Comparison of ENCODE assay signal across 8 mouse cellular contexts in genomic region chr12:85169877-85170276, GRCm38 (mm10). TPM values are rescaled to one million over a fixed set of nuclear protein-coding genes. Genes with fewer than 3 reads are reported as not detected.
DNase-seq lines count a peak whose midpoint lies in the region; ATAC-seq and TF ChIP-seq lines count a peak whose summit lies in the region.

No protein-coding gene starts in this region.

- H3K9me3 ChIP-seq in lung, embryonic 15.5 days, result no peaks in the 10 kb centered on the region
- H3K9me3 ChIP-seq in hindbrain, embryonic 14.5 days (ENCODE audit: control insufficient read depth, low read length), result no peaks in the 10 kb centered on the region
- no peaks in the 10 kb centered on the region for H3K9me3 ChIP-seq in neural tube, embryonic 15.5 days (replicated peaks)

- TF ChIP-seq CTCF in gastrocnemius, adult 2 months (IDR thresholded peaks at IDR 0.05), result no peak

- peak overlapping the region; percentile 22; the same call in 1 of the 2 replicates for H3K4me2 ChIP-seq in lung, embryonic 15.5 days
- peak overlapping the region; percentile 44; the same call in 1 of the 2 replicates for H3K4me2 ChIP-seq in hindbrain, embryonic 14.5 days (replicated peaks)
- peak overlapping the region; percentile 55; the same call in 1 of the 2 replicates for H3K4me2 ChIP-seq in neural tube, embryonic 15.5 days

- WGBS in lung, embryonic 15.5 days, result 52% methylated on average over 3 of the region's 3 CpGs
- 48% methylated on average over 3 of the region's 3 CpGs for WGBS in hindbrain, embryonic 14.5 days
- WGBS in neural tube, embryonic 15.5 days, result 50% methylated on average over 3 of the region's 3 CpGs

- H3K27me3 ChIP-seq in lung, embryonic 15.5 days, result no peaks in the 10 kb centered on the region
- no peaks in the 10 kb centered on the region for H3K27me3 ChIP-seq in hindbrain, embryonic 14.5 days (ENCODE audit: control insufficient read depth, insufficient read depth, low read length)
- no peaks in the 10 kb centered on the region for H3K27me3 ChIP-seq in neural tube, embryonic 15.5 days (replicated peaks)

- peak overlapping the region; percentile 85 for H3K27ac ChIP-seq in gastrocnemius, adult 2 months
- H3K27ac ChIP-seq in lung, embryonic 15.5 days, result no peak overlapping the region
- H3K27ac ChIP-seq in hindbrain, embryonic 14.5 days, result no peak overlapping the region
- peak overlapping the region; percentile 46; the same call in 1 of the 2 replicates for H3K27ac ChIP-seq in neural tube, embryonic 15.5 days (replicated peaks)

- no peak overlapping the region for H3K9ac ChIP-seq in lung, embryonic 15.5 days
- no peak overlapping the region for H3K9ac ChIP-seq in hindbrain, embryonic 14.5 days
- H3K9ac ChIP-seq in neural tube, embryonic 15.5 days (replicated peaks), result no peak overlapping the region

- 0 out of 2 replicates have a peak, but pooled peaks have one; percentile 6 for ATAC-seq in lung, embryonic 15.5 days (ENCODE audit: borderline replicate concordance, extremely low read depth, low FRiP score, low TSS enrichment)
- ATAC-seq in hindbrain, embryonic 14.5 days (ENCODE audit: low FRiP score), result peak; percentile 44; the same call in 1 of the 2 replicates
- peak; percentile 57 for ATAC-seq in neural tube, embryonic 15.5 days (ENCODE audit: low FRiP score)

- H3K4me1 ChIP-seq in lung, embryonic 15.5 days, result peaks cover 37% of the 10 kb centered on the region
- H3K4me1 ChIP-seq in hindbrain, embryonic 14.5 days (replicated peaks; ENCODE audit: control insufficient read depth, insufficient read depth, low read length), result no peaks in the 10 kb centered on the region; the same call in 1 of the 2 replicates
- H3K4me1 ChIP-seq in neural tube, embryonic 15.5 days, result peaks cover 35% of the 10 kb centered on the region

- peak; percentile 53 for DNase-seq in gastrocnemius, adult 2 months
- DNase-seq in gastrocnemius, adult 18-20 months (ENCODE audit: low spot score), result no peak
- no peak for DNase-seq in lung, postnatal 25 days (ENCODE audit: low spot score)
- no peak for DNase-seq in hindbrain, embryonic 14.5 days (ENCODE audit: low spot score)
- DNase-seq in adrenal gland, postnatal 10 days, result no peak
- DNase-seq in cerebellum, postnatal 25 days, result no peak

- no peaks in the 10 kb centered on the region for H3K36me3 ChIP-seq in lung, embryonic 15.5 days
- no peaks in the 10 kb centered on the region for H3K36me3 ChIP-seq in hindbrain, embryonic 14.5 days (replicated peaks; ENCODE audit: control insufficient read depth, insufficient read depth)
- H3K36me3 ChIP-seq in neural tube, embryonic 15.5 days, result no peaks in the 10 kb centered on the region

- intact Hi-C loops in gastrocnemius, adult 2 months (cut with DNase I), result loop anchor here (2.0 to 5.0 kb wide), 3 partner anchors 47 to 135 kb away; partner anchors contain the start of genes Acyp1, Eif2b2 and Zc2hc1c

- peak overlapping the region; percentile 54 for H3K4me3 ChIP-seq in gastrocnemius, adult 2 months
- H3K4me3 ChIP-seq in lung, embryonic 15.5 days, result no peak overlapping the region
- H3K4me3 ChIP-seq in hindbrain, embryonic 14.5 days (replicated peaks; ENCODE audit: low read length), result no peak overlapping the region
- no peak overlapping the region for H3K4me3 ChIP-seq in neural tube, embryonic 15.5 days (replicated peaks)

RNA-seq across cellular contexts. Expression of gene Pgf, which starts 7.7 kb away (rescaled TPM):
- total RNA-seq in gastrocnemius, adult 2 months (2021), result 1 to 10 TPM; 1.5 to 1.8 TPM
- total RNA-seq in gastrocnemius, adult 18-20 months (2021), result 1 to 10 TPM; 1.7 to 1.8 TPM
- polyA plus RNA-seq in lung, embryonic 15.5 days (2015; fragmentation: Nextera tagmentation; extraction: Ambion mirVana), result 10.8 and 12.7 TPM in 2 replicates
- 7.9 and 8.3 TPM in 2 replicates for polyA plus RNA-seq in hindbrain, embryonic 14.5 days (2014; fragmentation: Nextera tagmentation; extraction: Ambion mirVana)
- polyA plus RNA-seq in neural tube, embryonic 15.5 days (2015; fragmentation: Nextera tagmentation; extraction: Ambion mirVana), result 9.5 and 11.1 TPM in 2 replicates
- total RNA-seq in adrenal gland, postnatal 10 days (2021), result 1 to 10 TPM; 1.8 TPM

RNA-seq across cellular contexts. Expression of gene Rps6kl1, which starts 18.8 kb away (rescaled TPM):
- 1 to 10 TPM in 1 of 2 experiments, under 1 TPM in 1; 0.94 to 1.1 TPM for total RNA-seq in gastrocnemius, adult 2 months (2021)
- under 1 TPM; 0.39 to 1.00 TPM for total RNA-seq in gastrocnemius, adult 18-20 months (2021)
- 1.1 and 1.4 TPM in 2 replicates for polyA plus RNA-seq in lung, embryonic 15.5 days (2015; fragmentation: Nextera tagmentation; extraction: Ambion mirVana)
- polyA plus RNA-seq in hindbrain, embryonic 14.5 days (2014; fragmentation: Nextera tagmentation; extraction: Ambion mirVana), result 22.9 and 24.1 TPM in 2 replicates
- polyA plus RNA-seq in neural tube, embryonic 15.5 days (2015; fragmentation: Nextera tagmentation; extraction: Ambion mirVana), result 31.0 and 37.0 TPM in 2 replicates
- total RNA-seq in adrenal gland, postnatal 10 days (2021), result 1 to 10 TPM; 1.1 to 2.3 TPM

RNA-seq across cellular contexts. Expression of gene Eif2b2, which starts 49.4 kb away (rescaled TPM):
- total RNA-seq in gastrocnemius, adult 2 months (2021), result 10 to 100 TPM; 56.1 to 63.1 TPM
- 10 to 100 TPM; 56.9 to 72.5 TPM for total RNA-seq in gastrocnemius, adult 18-20 months (2021)
- polyA plus RNA-seq in lung, embryonic 15.5 days (2015; fragmentation: Nextera tagmentation; extraction: Ambion mirVana), result 88.2 and 94.9 TPM in 2 replicates
- 68.6 and 77.6 TPM in 2 replicates for polyA plus RNA-seq in hindbrain, embryonic 14.5 days (2014; fragmentation: Nextera tagmentation; extraction: Ambion mirVana)
- 74.5 and 85.5 TPM in 2 replicates for polyA plus RNA-seq in neural tube, embryonic 15.5 days (2015; fragmentation: Nextera tagmentation; extraction: Ambion mirVana)
- 10 to 100 TPM; 59.5 to 62.7 TPM for total RNA-seq in adrenal gland, postnatal 10 days (2021)

RNA-seq across cellular contexts. Expression of gene Dlst, which starts 59.2 kb away (rescaled TPM):
- 100 to 1,000 TPM; 247 to 365 TPM for total RNA-seq in gastrocnemius, adult 2 months (2021)
- total RNA-seq in gastrocnemius, adult 18-20 months (2021), result 100 to 1,000 TPM; 263 to 288 TPM
- polyA plus RNA-seq in lung, embryonic 15.5 days (2015; fragmentation: Nextera tagmentation; extraction: Ambion mirVana), result 108 and 109 TPM in 2 replicates
- 101 and 114 TPM in 2 replicates for polyA plus RNA-seq in hindbrain, embryonic 14.5 days (2014; fragmentation: Nextera tagmentation; extraction: Ambion mirVana)
- 117 and 123 TPM in 2 replicates for polyA plus RNA-seq in neural tube, embryonic 15.5 days (2015; fragmentation: Nextera tagmentation; extraction: Ambion mirVana)
- 100 to 1,000 TPM; 710 to 782 TPM for total RNA-seq in adrenal gland, postnatal 10 days (2021)

RNA-seq across cellular contexts. Expression of gene Prox2, which starts 59.3 kb away (rescaled TPM):
- 1 to 10 TPM; 1.7 to 3.0 TPM for total RNA-seq in gastrocnemius, adult 2 months (2021)
- 1 to 10 TPM; 1.9 to 3.4 TPM for total RNA-seq in gastrocnemius, adult 18-20 months (2021)
- polyA plus RNA-seq in lung, embryonic 15.5 days (2015; fragmentation: Nextera tagmentation; extraction: Ambion mirVana), result 5.5 and 6.6 TPM in 2 replicates
- polyA plus RNA-seq in hindbrain, embryonic 14.5 days (2014; fragmentation: Nextera tagmentation; extraction: Ambion mirVana), result 1.9 TPM in 2 replicates
- 1.4 and 1.5 TPM in 2 replicates for polyA plus RNA-seq in neural tube, embryonic 15.5 days (2015; fragmentation: Nextera tagmentation; extraction: Ambion mirVana)
- 1 to 10 TPM; 6.2 to 7.5 TPM for total RNA-seq in adrenal gland, postnatal 10 days (2021)

Comparison
In these comparisons a context has a peak if more than half of its experiments do, and no peak if none do; other contexts are left out.
1. H3K27ac ChIP-seq: peak in gastrocnemius, adult 2 months (single experiment) and neural tube, embryonic 15.5 days (single experiment); none in lung, embryonic 15.5 days (single experiment) and hindbrain, embryonic 14.5 days (single experiment).
2. ATAC-seq: peak in every context shown above with its lines; median percentile 57 in neural tube, embryonic 15.5 days; 44 in hindbrain, embryonic 14.5 days; 6 in lung, embryonic 15.5 days.
3. Peak in every context shown above with its lines, with median percentiles within 50 percentile points of each other: H3K4me2 ChIP-seq.